15 mouse cellular contexts compared by ENCODE assay signal in genomic region chr2:164136393-164136792, GRCm38 (mm10). TPM values are rescaled to one million over a fixed set of nuclear protein-coding genes. Genes with fewer than 3 reads are reported as not detected.
DNase-seq lines count a peak whose midpoint lies in the region; ATAC-seq and TF ChIP-seq lines count a peak whose summit lies in the region.
"Had no signal": no experiment of that assay in that cellular context is flagged by ENCODE, and none has a peak within 500 bp of the region (broad histone marks: within the 10 kb centered on the region; RNA-seq: fewer than 3 reads in every experiment).

No protein-coding gene starts in this region.

- no peaks in the 10 kb centered on the region for H3K4me1 ChIP-seq in forebrain, embryonic 14.5 days (ENCODE audit: control insufficient read depth, insufficient read depth, low read length)
- H3K4me1 ChIP-seq in forebrain, embryonic 16.5 days (replicated peaks; ENCODE audit: control insufficient read depth, insufficient read depth, low read length) = peaks cover 4% of the 10 kb centered on the region; the same call in 1 of the 2 replicates
- no peaks in the 10 kb centered on the region for H3K4me1 ChIP-seq in kidney, adult 2 months (ENCODE audit: control insufficient read depth, insufficient read depth, low read length)
- peaks cover 26% of the 10 kb centered on the region for H3K4me1 ChIP-seq in embryonic facial prominence, embryonic 14.5 days (ENCODE audit: control insufficient read depth, insufficient read depth, low read length)

- WGBS in forebrain, embryonic 14.5 days = 20% methylated on average over 2 of the region's 2 CpGs
- WGBS in forebrain, embryonic 16.5 days = 19% methylated on average over 2 of the region's 2 CpGs
- 27% methylated on average over 2 of the region's 2 CpGs for WGBS in kidney, adult 2 months
- WGBS in embryonic facial prominence, embryonic 14.5 days = 35% methylated on average over 2 of the region's 2 CpGs

- TF ChIP-seq POLR2A in kidney, adult 2 months (IDR thresholded peaks at IDR 0.05; ENCODE audit: low read depth, low read length) = no peak

- H3K27me3 ChIP-seq in forebrain, embryonic 14.5 days (replicated peaks; ENCODE audit: control insufficient read depth, insufficient read depth, low read length) = no peaks in the 10 kb centered on the region
- H3K27me3 ChIP-seq in forebrain, embryonic 16.5 days (replicated peaks; ENCODE audit: control insufficient read depth, insufficient read depth, low read length) = no peaks in the 10 kb centered on the region
- H3K27me3 ChIP-seq in kidney, adult 2 months (replicated peaks; ENCODE audit: control insufficient read depth, insufficient read depth, low read length) = no peaks in the 10 kb centered on the region
- no peaks in the 10 kb centered on the region for H3K27me3 ChIP-seq in embryonic facial prominence, embryonic 14.5 days (replicated peaks; ENCODE audit: control insufficient read depth, insufficient read depth, low read length)
- H3K27me3 ChIP-seq: CH12.LX had no signal

- H3K9ac ChIP-seq in forebrain, embryonic 14.5 days (ENCODE audit: low read length) = no peak overlapping the region
- H3K9ac ChIP-seq in forebrain, embryonic 16.5 days (replicated peaks; ENCODE audit: low read depth, low read length) = no peak overlapping the region
- H3K9ac ChIP-seq in embryonic facial prominence, embryonic 14.5 days (ENCODE audit: low read depth, low read length) = no peak overlapping the region

- H3K9me3 ChIP-seq in forebrain, embryonic 14.5 days (replicated peaks; ENCODE audit: control insufficient read depth, low read length) = no peaks in the 10 kb centered on the region
- no peaks in the 10 kb centered on the region for H3K9me3 ChIP-seq in forebrain, embryonic 16.5 days (ENCODE audit: control insufficient read depth, low read length)
- H3K9me3 ChIP-seq in embryonic facial prominence, embryonic 14.5 days (ENCODE audit: control insufficient read depth, low read length) = no peaks in the 10 kb centered on the region

- H3K36me3 ChIP-seq in forebrain, embryonic 14.5 days (ENCODE audit: control insufficient read depth, insufficient read depth, low read length) = 0 out of 2 replicates have a peak, but pooled peaks cover 8% of the 10 kb centered on the region
- H3K36me3 ChIP-seq in forebrain, embryonic 16.5 days (ENCODE audit: control insufficient read depth, insufficient read depth) = no peaks in the 10 kb centered on the region
- no peaks in the 10 kb centered on the region for H3K36me3 ChIP-seq in kidney, adult 2 months (ENCODE audit: control insufficient read depth, insufficient read depth, low read length)
- no peaks in the 10 kb centered on the region for H3K36me3 ChIP-seq in embryonic facial prominence, embryonic 14.5 days (ENCODE audit: control insufficient read depth, insufficient read depth, low read length)

- no peak overlapping the region for H3K4me2 ChIP-seq in forebrain, embryonic 14.5 days (ENCODE audit: low read length)
- no peak overlapping the region for H3K4me2 ChIP-seq in forebrain, embryonic 16.5 days (ENCODE audit: low read length)
- H3K4me2 ChIP-seq in embryonic facial prominence, embryonic 14.5 days (ENCODE audit: low read depth, low read length) = no peak overlapping the region

- TF ChIP-seq CTCF in kidney, adult 2 months (conservative IDR thresholded peaks at IDR 0.05; ENCODE audit: insufficient read depth, insufficient read length, low read depth, low read length) = peak; percentile 60

- peak; percentile 5 for DNase-seq in forebrain, embryonic 14.5 days (ENCODE audit: low spot score)
- peak; percentile 25 for DNase-seq in kidney, adult 2 months
- DNase-seq in kidney, adult 8-10 months = no peak
- DNase-seq in 3T3-L1 (ENCODE audit: low read depth, low spot score) = peak; percentile 39
- peak; percentile 57 for DNase-seq in embryonic facial prominence, embryonic 14.5 days (ENCODE audit: low spot score)
- no peak for DNase-seq in urinary bladder, postnatal 36 days (ENCODE audit: low spot score in 2 of 2)
- DNase-seq: cerebellum, adult 11 months; liver had no signal

- H3K4me3 ChIP-seq in forebrain, embryonic 14.5 days (ENCODE audit: low read depth, low read length) = no peak overlapping the region
- no peak overlapping the region for H3K4me3 ChIP-seq in forebrain, embryonic 16.5 days (replicated peaks; ENCODE audit: low read length)
- no peak overlapping the region for H3K4me3 ChIP-seq in kidney, adult 2 months (ENCODE audit: insufficient read depth, low read depth, low read length)
- H3K4me3 ChIP-seq in embryonic facial prominence, embryonic 14.5 days (ENCODE audit: low read depth, low read length) = no peak overlapping the region

- ATAC-seq in forebrain, embryonic 14.5 days = no peak
- no peak for ATAC-seq in forebrain, embryonic 16.5 days
- peak; percentile 77; the same call in 1 of the 2 replicates for ATAC-seq in embryonic facial prominence, embryonic 14.5 days (ENCODE audit: low read depth)
- no peak for ATAC-seq in monocyte, adult 5-6 weeks (replicated peaks; ENCODE audit: insufficient number of reproducible peaks, low FRiP score, low TSS enrichment, poor library complexity, severe bottlenecking)

- no peak overlapping the region for H3K27ac ChIP-seq in forebrain, embryonic 14.5 days (ENCODE audit: low read depth, low read length)
- no peak overlapping the region for H3K27ac ChIP-seq in forebrain, embryonic 16.5 days (ENCODE audit: low read length)
- no peak overlapping the region for H3K27ac ChIP-seq in kidney, adult 2 months (ENCODE audit: insufficient read depth, low read depth, low read length)
- H3K27ac ChIP-seq in embryonic facial prominence, embryonic 14.5 days (replicated peaks; ENCODE audit: low read depth, low read length) = peak overlapping the region; percentile 50; the same call in 1 of the 2 replicates

RNA-seq across cellular contexts. Expression of gene Kcns1, which starts 34.5 kb away (rescaled TPM):
- 0.27 and 0.77 TPM in 2 replicates for polyA plus RNA-seq in forebrain, embryonic 14.5 days (2014; fragmentation: Nextera tagmentation; extraction: Ambion mirVana)
- polyA plus RNA-seq in forebrain, embryonic 16.5 days (2015; fragmentation: Nextera tagmentation; extraction: Ambion mirVana) = 1.1 and 1.3 TPM in 2 replicates
- polyA plus RNA-seq in kidney, adult 2 months (2012; rRNA removed) = 0.36 and 0.48 TPM in 2 replicates
- polyA plus RNA-seq in embryonic facial prominence, embryonic 14.5 days (2014; fragmentation: Nextera tagmentation; extraction: Ambion mirVana) = 0.85 and 1.2 TPM in 2 replicates
- not detected in 3 replicates for total RNA-seq in monocyte, adult 5-6 weeks (2017)
- total RNA-seq: megakaryocyte, adult 5-6 weeks had no signal
- polyA plus RNA-seq: thymus, postnatal 0 days had no signal

RNA-seq across cellular contexts. Expression of gene Wfdc5, which starts 46.1 kb away (rescaled TPM):
- not detected in 2 replicates for polyA plus RNA-seq in forebrain, embryonic 14.5 days (2014; fragmentation: Nextera tagmentation; extraction: Ambion mirVana)
- polyA plus RNA-seq in forebrain, embryonic 16.5 days (2015; fragmentation: Nextera tagmentation; extraction: Ambion mirVana) = not detected in 2 replicates
- not detected in 2 replicates for polyA plus RNA-seq in kidney, adult 2 months (2012; rRNA removed)
- 0.48 and 0.96 TPM in 2 replicates for polyA plus RNA-seq in embryonic facial prominence, embryonic 14.5 days (2014; fragmentation: Nextera tagmentation; extraction: Ambion mirVana)
- not detected in 3 replicates for total RNA-seq in monocyte, adult 5-6 weeks (2017)
- total RNA-seq: CH12.LX; granulocyte monocyte progenitor cell, adult 5-6 weeks; megakaryocyte, adult 5-6 weeks had no signal
- polyA plus RNA-seq: neural tube, embryonic 14.5 days; thymus, postnatal 0 days had no signal

RNA-seq across cellular contexts. Expression of gene Wfdc12, which starts 54.0 kb away (rescaled TPM):
- polyA plus RNA-seq in forebrain, embryonic 14.5 days (2014; fragmentation: Nextera tagmentation; extraction: Ambion mirVana) = not detected in 2 replicates
- not detected in 2 replicates for polyA plus RNA-seq in forebrain, embryonic 16.5 days (2015; fragmentation: Nextera tagmentation; extraction: Ambion mirVana)
- not detected in 2 replicates for polyA plus RNA-seq in kidney, adult 2 months (2012; rRNA removed)
- 0.28 TPM in 1 of 2 replicates, not detected in the other for polyA plus RNA-seq in embryonic facial prominence, embryonic 14.5 days (2014; fragmentation: Nextera tagmentation; extraction: Ambion mirVana)
- not detected in 3 replicates for total RNA-seq in monocyte, adult 5-6 weeks (2017)
- total RNA-seq: CH12.LX; megakaryocyte, adult 5-6 weeks had no signal
- polyA plus RNA-seq: neural tube, embryonic 14.5 days had no signal

Comparison
In these comparisons a context has a peak if more than half of its experiments do, and no peak if none do; other contexts are left out.
1. DNase-seq: peak in forebrain, embryonic 14.5 days (single experiment), kidney, adult 2 months (single experiment), 3T3-L1 (single experiment) and embryonic facial prominence, embryonic 14.5 days (single experiment); none in kidney, adult 8-10 months (0 of 2) and urinary bladder, postnatal 36 days (0 of 2).